Mouse (Mus musculus) right cerebral cortex, postnatal 4 days (tissue): ENCODE measurements around the gene Ust.

ENCODE experiments used
- DNase-seq: peaks from one replicate; pipeline ENCODE4 v3.0.0-alpha.2; 2022

The Ust gene

DNA sequence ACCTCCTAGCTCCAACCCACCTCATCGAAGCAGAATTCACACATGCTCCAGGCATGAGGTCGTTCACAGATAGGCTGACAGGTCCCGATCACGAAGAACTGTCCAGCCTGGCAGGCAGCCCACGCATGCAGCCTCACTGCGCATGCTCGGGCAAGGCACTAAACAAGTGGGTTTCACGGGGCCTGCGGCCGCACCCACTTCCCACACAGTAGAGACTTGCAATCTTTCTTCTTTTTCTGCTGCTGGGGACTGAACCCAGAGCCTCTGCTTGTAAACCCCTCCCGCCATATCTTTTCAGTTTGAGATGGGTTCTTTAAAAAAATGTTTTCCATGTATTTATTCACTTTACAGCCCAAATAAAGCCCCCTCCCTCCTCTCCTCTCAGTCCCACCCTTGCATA is 347.1 kb downstream of the Ust start:
- DNase-seq, result no peak
